Mouse (Mus musculus): ENCODE data around the gene Phyhd1.

Gene Phyhd1

DNA sequence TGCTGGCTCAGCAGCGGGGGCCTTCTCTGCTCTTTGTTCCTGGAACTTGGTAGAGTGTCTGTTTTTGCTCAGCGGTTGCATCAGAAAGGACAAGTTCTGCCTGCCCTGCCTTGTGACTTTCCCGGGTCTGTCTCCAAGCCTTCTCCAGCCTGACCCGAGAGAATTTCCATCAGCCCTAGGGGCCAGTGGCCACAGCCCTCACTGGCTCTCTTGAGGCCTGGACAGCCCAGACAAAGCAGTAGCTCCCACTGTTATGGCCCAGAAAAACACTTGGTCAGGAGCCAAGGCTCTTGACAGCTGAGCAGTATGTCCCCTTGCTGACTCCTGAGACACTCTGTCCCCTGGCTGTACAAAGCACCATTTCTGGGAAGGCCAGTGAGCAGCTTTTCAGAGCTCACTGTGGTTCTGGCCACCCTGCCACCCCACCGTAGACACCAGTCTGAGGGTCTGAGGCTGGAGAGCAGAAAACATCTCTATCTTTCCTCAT lies at the start of gene Phyhd1:
Phyhd1 (plus strand) TSS at position 437 of the 487 bp plus-strand sequence.
- no peak for DNase-seq (ENCODE audit: low read depth, low spot score)

- no peak for DNase-seq (ENCODE audit: low read depth, low spot score)
Observed at GRCm38 (mm10) chr2:30216293-30216692, 49.7 kb upstream of the Phyhd1 start.

DNA sequence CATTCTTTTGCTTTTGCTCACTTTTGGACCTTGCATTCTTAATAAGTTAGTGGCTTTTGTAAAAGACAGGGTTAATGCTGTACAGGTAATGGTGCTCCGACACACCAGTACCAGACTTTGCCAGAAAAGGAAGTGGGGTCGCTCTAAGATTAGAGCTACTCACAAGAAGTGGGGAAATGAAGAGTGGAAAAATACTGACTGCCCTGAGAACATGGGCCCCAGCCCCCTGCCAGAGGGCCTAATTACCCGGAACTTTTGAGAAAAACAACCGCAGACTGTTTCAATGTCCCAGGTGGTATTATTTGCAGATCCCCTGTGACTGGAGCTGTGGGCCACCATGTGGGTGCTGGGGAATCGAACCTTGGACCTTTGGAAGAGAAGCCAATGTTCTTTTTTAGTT lies 30.4 kb upstream of the Phyhd1 start:
- peak; percentile 51 for DNase-seq (ENCODE audit: low read depth, low spot score)

GRCm38 (mm10) chr2:30236426-30237198 lies 29.4 kb upstream of the Phyhd1 start:
- no peak for DNase-seq (ENCODE audit: low read depth, low spot score)

GRCm38 (mm10) chr2:30237199-30237880 lies 28.7 kb upstream of the Phyhd1 start, which contains the start of gene Lrrc8a:
TSS of gene Lrrc8a (plus strand) at chr2:30237715.
- DNase-seq (ENCODE audit: low read depth, low spot score) = peak; percentile 99

GRCm38 (mm10) chr2:30237881-30238280 lies 28.1 kb upstream of the Phyhd1 start:
- DNase-seq (ENCODE audit: low read depth, low spot score) = no peak

- no peak for DNase-seq (ENCODE audit: low read depth, low spot score)
Observed at GRCm38 (mm10) chr2:30238906-30239465, 27.0 kb upstream of the Phyhd1 start.

DNA sequence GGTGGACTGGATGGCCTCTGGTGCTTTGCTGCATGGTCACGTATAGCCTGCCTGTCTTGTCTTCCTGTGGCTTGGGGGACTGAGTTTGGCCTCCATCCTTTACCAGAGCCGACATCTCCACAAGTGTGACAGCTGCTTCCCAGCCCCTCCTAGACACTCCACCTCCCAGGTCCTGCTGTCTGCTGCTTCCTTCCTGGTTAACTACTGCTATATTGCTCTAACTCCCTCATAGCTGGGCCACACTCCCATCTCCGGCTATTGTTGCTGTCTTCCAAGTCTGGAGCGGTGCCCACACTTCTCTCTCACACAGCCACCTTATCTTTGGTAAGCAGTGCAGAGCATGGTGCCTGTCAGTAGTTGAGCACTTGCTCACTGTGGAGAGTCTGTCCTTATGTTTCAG lies 26.2 kb upstream of the Phyhd1 start:
- no peak for DNase-seq (ENCODE audit: low read depth, low spot score)

GRCm38 (mm10) chr2:30240267-30240666 lies 25.7 kb upstream of the Phyhd1 start, which contains the start of gene Gm28035:
TSS of gene Gm28035 (plus strand) at chr2:30240567.
- no peak for DNase-seq (ENCODE audit: low read depth, low spot score)

GRCm38 (mm10) chr2:30242509-30242908 lies 23.5 kb upstream of the Phyhd1 start:
- no peak for DNase-seq (ENCODE audit: low read depth, low spot score)

GRCm38 (mm10) chr2:30243391-30243790 lies 22.6 kb upstream of the Phyhd1 start:
- DNase-seq (ENCODE audit: low read depth, low spot score) = no peak

DNA sequence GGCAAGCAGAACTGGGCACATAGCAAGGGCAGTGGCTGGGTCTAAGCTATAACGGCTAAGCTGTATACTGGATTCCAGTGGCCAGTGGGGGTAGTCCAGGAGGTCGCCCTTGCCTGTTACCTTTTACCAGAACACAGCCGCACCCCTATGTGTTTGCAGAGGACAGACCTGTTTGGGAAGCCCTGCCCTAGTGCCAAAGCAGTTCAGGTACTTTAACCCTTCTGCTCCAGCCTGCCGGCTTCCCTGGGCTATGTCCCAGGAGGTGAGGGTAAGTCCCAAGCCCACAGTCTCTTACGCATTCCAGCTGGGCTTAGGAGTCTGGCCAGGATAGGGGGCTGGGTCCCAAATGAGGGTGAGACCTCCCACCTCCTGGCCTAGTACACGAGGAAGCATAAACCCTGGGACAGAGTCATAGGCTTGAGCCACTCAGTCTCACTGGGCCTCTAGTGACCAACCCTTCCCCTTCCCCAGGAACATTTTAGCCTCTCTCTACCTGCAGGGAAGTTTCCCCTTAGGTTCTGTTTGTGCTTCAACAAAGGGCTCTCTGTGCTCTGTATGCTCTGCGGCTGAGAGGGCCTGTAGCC lies 21.3 kb upstream of the Phyhd1 start:
- DNase-seq (ENCODE audit: low read depth, low spot score) = no peak

GRCm38 (mm10) chr2:30247036-30247435 lies 19.0 kb upstream of the Phyhd1 start:
- no peak for DNase-seq (ENCODE audit: low read depth, low spot score)

GRCm38 (mm10) chr2:30247681-30248080 lies 18.3 kb upstream of the Phyhd1 start:
- no peak for DNase-seq (ENCODE audit: low read depth, low spot score)

DNA sequence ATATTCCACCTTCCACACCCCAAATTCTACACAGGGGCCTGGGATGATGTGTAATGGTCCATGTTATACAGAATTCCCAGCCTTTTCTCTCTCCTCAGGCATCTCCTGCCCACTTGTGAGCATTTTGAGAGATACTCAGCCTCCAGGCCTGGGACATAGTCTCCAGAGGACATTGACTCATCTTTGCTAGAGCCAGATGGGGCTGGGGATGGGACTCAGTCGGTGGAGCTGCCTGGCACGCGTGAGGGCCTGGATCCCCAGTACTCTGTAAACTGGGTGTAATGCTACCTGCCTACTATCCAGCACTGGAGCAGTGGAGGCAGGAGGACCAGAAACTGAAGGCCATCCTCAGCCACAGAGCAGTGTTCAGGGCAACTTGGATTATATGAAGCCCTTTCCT lies 16.8 kb upstream of the Phyhd1 start:
- no peak for DNase-seq (ENCODE audit: low read depth, low spot score)

DNA sequence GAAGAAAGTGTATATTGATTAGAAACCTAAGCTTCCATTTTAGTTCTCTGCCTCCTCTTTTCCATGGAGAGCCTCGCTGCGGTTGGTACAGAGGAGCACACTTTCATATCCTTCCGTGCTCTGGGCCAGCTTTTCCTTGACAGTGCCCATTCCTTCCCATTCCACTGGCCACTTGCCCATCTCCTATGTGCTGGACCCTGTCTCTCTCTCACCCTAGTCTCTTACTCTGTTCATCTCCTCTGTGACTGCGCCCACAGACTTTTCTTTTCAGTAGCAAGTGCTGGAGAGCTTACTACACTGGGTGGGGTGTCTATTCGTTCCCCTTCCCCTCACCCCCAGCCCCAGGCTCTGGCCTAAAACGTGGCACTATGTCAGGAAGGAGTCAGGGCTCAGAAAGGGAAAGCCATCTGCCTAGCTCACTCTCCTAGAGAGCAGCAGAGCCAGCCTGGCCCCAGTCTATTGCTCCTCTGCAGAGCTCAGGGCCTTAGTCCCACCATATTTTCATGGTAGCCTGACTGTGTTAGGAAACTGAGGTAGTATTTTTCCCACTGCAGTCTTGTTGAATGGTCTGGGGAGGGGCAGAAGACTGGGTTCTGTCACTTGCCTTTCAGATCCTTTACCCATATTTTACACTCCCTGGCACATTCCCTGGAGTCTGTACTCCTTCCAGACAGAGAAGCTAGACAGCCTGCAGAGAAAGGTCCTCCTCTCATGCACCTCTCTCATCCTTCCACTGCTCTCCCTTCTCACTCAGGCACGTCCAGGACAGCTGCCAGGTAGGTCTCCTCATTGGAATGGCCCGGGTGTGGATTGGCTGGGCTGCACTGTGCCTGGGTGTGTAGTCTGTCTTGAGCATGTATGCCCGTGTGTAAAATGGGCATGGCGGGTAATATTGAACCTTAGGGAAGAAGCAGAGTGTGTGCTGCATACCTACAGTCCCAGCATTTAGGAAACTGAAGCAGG lies 15.6 kb upstream of the Phyhd1 start:
- no peak for DNase-seq (ENCODE audit: low read depth, low spot score)

- DNase-seq (ENCODE audit: low read depth, low spot score) = peak; percentile 87
Observed at GRCm38 (mm10) chr2:30251417-30252104, 14.4 kb upstream of the Phyhd1 start.

- DNase-seq (ENCODE audit: low read depth, low spot score) = no peak
Observed at GRCm38 (mm10) chr2:30252521-30252920, 13.5 kb upstream of the Phyhd1 start.

DNA sequence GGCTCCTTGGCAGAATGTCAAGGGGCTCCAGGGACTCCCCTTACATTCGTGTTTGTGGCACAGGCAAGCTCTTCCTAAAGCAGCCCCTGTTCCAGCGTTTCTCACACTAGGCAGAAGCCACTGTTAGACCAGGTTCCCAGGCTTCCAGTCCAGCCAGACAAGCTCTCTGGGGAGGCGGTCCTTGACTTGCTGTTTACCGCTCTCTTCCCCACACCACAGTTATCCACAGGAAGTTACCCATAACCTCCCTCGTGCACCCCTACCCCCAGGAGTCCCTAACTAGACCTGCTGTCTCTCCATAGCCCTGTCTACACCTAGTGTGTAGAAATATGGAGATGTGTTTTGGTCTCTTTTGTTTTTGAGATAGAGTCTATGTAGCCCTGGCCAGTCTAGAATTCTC lies 12.2 kb upstream of the Phyhd1 start:
- DNase-seq (ENCODE audit: low read depth, low spot score) = peak; percentile 53

All from CD4-positive, CD25-positive, alpha-beta regulatory T cell, adult 2 months (primary cell).